Mouse (Mus musculus): ENCODE measurements around the gene Stat3. TPM values are rescaled to one million over a fixed set of nuclear protein-coding genes. Genes with fewer than 3 reads are reported as not detected.

Stat3 gene
- polyA plus RNA-seq (2012; rRNA removed) (56.1 and 66.2 TPM in 2 replicates), polyA plus RNA-seq (2014; fragmentation: Nextera tagmentation; extraction: Ambion mirVana) (63.0 and 65.9 TPM in 2 replicates)

- Histone ChIP-seq H3K9ac (ENCODE audit: low read depth, low read length, severe bottlenecking) (peak within 1 kb of the TSS; percentile 89), H3K4me2 (replicated peaks; ENCODE audit: low read depth, low read length, severe bottlenecking) (peak within 1 kb of the TSS; percentile 78), H3K9me3 (ENCODE audit: control insufficient read depth, low read length) (no peaks in the 10 kb centered on the region), H3K36me3 (ENCODE audit: control insufficient read depth, insufficient read depth, low read length) (no peaks in the 10 kb centered on the region), H3K27me3 (ENCODE audit: control insufficient read depth, insufficient read depth, low read length) (no peaks in the 10 kb centered on the region), H3K4me3 (replicated peaks; ENCODE audit: low read length) (peak within 1 kb of the TSS; percentile 95), H3K27ac (replicated peaks; ENCODE audit: low read depth, low read length) (peak within 1 kb of the TSS; percentile 79), H3K4me1 (ENCODE audit: control insufficient read depth, insufficient read depth, low read length) (peaks cover 16% of the 10 kb centered on the region)
- peak; percentile 98 for ATAC-seq (ENCODE audit: low FRiP score, low read depth)
- 1% methylated on average over 28 of the region's 29 CpGs for WGBS
- no peak for TF ChIP-seq POLR2A (IDR thresholded peaks at IDR 0.05; ENCODE audit: borderline replicate concordance, extremely low read depth, insufficient read depth, insufficient read length)
- peak; percentile 100 for DNase-seq (ENCODE audit: low spot score)
Measured at GRCm38 (mm10) chr11:100939512-100940151, at the start of gene Stat3. Gene Stat3, minus strand, starts transcription at chr11:100939540.

- ATAC-seq (ENCODE audit: low FRiP score, low read depth) (no peak), DNase-seq (ENCODE audit: low spot score) (no peak)
- no peaks in the 10 kb centered on the region for H3K9me3 ChIP-seq (ENCODE audit: control insufficient read depth, low read length)
- no peak overlapping the region for H3K4me3 ChIP-seq (replicated peaks; ENCODE audit: low read length)
- no peak overlapping the region for H3K4me2 ChIP-seq (replicated peaks; ENCODE audit: low read depth, low read length, severe bottlenecking)
- no peaks in the 10 kb centered on the region for H3K27me3 ChIP-seq (ENCODE audit: control insufficient read depth, insufficient read depth, low read length)
- no peak overlapping the region for H3K27ac ChIP-seq (replicated peaks; ENCODE audit: low read depth, low read length)
- H3K4me1 ChIP-seq (ENCODE audit: control insufficient read depth, insufficient read depth, low read length) = no peaks in the 10 kb centered on the region
- TF ChIP-seq POLR2A (IDR thresholded peaks at IDR 0.05; ENCODE audit: borderline replicate concordance, extremely low read depth, insufficient read depth, insufficient read length) = no peak
- H3K36me3 ChIP-seq (ENCODE audit: control insufficient read depth, insufficient read depth, low read length) = no peaks in the 10 kb centered on the region
- no peak overlapping the region for H3K9ac ChIP-seq (ENCODE audit: low read depth, low read length, severe bottlenecking)
- WGBS = 74% methylated on average over 3 of the region's 3 CpGs
Measured at GRCm38 (mm10) chr11:100988674-100989073, 49.3 kb upstream of the Stat3 start.

GRCm38 (mm10) chr11:100985607-100986006 is 46.3 kb upstream of the Stat3 start:
- no peaks in the 10 kb centered on the region for H3K4me1 ChIP-seq (ENCODE audit: control insufficient read depth, insufficient read depth, low read length)
- ATAC-seq (ENCODE audit: low FRiP score, low read depth) (no peak), DNase-seq (ENCODE audit: low spot score) (no peak)
- no peak overlapping the region for H3K4me2 ChIP-seq (replicated peaks; ENCODE audit: low read depth, low read length, severe bottlenecking)
- WGBS = 62% methylated on average over 3 of the region's 3 CpGs
- H3K4me3 ChIP-seq (replicated peaks; ENCODE audit: low read length) = no peak overlapping the region
- H3K9ac ChIP-seq (ENCODE audit: low read depth, low read length, severe bottlenecking) = no peak overlapping the region
- peaks cover 5% of the 10 kb centered on the region; the same call in 1 of the 2 replicates for H3K27me3 ChIP-seq (ENCODE audit: control insufficient read depth, insufficient read depth, low read length)
- H3K9me3 ChIP-seq (ENCODE audit: control insufficient read depth, low read length) = no peaks in the 10 kb centered on the region
- no peak overlapping the region for H3K27ac ChIP-seq (replicated peaks; ENCODE audit: low read depth, low read length)
- no peak for TF ChIP-seq POLR2A (IDR thresholded peaks at IDR 0.05; ENCODE audit: borderline replicate concordance, extremely low read depth, insufficient read depth, insufficient read length)
- no peaks in the 10 kb centered on the region for H3K36me3 ChIP-seq (ENCODE audit: control insufficient read depth, insufficient read depth, low read length)

GRCm38 (mm10) chr11:100983778-100984131 is 44.4 kb upstream of the Stat3 start:
- 73% methylated on average over 7 of the region's 7 CpGs for WGBS
- no peak overlapping the region for H3K9ac ChIP-seq (ENCODE audit: low read depth, low read length, severe bottlenecking)
- no peaks in the 10 kb centered on the region for H3K4me1 ChIP-seq (ENCODE audit: control insufficient read depth, insufficient read depth, low read length)
- no peak overlapping the region; the same call in 1 of the 2 replicates for H3K4me2 ChIP-seq (replicated peaks; ENCODE audit: low read depth, low read length, severe bottlenecking)
- no peaks in the 10 kb centered on the region for H3K36me3 ChIP-seq (ENCODE audit: control insufficient read depth, insufficient read depth, low read length)
- peaks cover 5% of the 10 kb centered on the region; the same call in 1 of the 2 replicates for H3K27me3 ChIP-seq (ENCODE audit: control insufficient read depth, insufficient read depth, low read length)
- H3K9me3 ChIP-seq (ENCODE audit: control insufficient read depth, low read length) = no peaks in the 10 kb centered on the region
- no peak for TF ChIP-seq POLR2A (IDR thresholded peaks at IDR 0.05; ENCODE audit: borderline replicate concordance, extremely low read depth, insufficient read depth, insufficient read length)
- ATAC-seq (ENCODE audit: low FRiP score, low read depth) = no peak
- no peak overlapping the region for H3K4me3 ChIP-seq (replicated peaks; ENCODE audit: low read length)
- no peak for DNase-seq (ENCODE audit: low spot score)
- H3K27ac ChIP-seq (replicated peaks; ENCODE audit: low read depth, low read length) = no peak overlapping the region

GRCm38 (mm10) chr11:100983125-100983777 is 43.9 kb upstream of the Stat3 start:
- peak; percentile 89 for DNase-seq (ENCODE audit: low spot score)
- H3K27me3 ChIP-seq (ENCODE audit: control insufficient read depth, insufficient read depth, low read length) = peaks cover 5% of the 10 kb centered on the region; the same call in 1 of the 2 replicates
- H3K9me3 ChIP-seq (ENCODE audit: control insufficient read depth, low read length) = no peaks in the 10 kb centered on the region

More at GRCm38 (mm10) chr11:100983125-100983777, 43.9 kb upstream of the Stat3 start:
- Histone ChIP-seq H3K4me3 (replicated peaks; ENCODE audit: low read length) (peak overlapping the region; percentile 33), H3K36me3 (ENCODE audit: control insufficient read depth, insufficient read depth, low read length) (no peaks in the 10 kb centered on the region), H3K4me1 (ENCODE audit: control insufficient read depth, insufficient read depth, low read length) (no peaks in the 10 kb centered on the region), H3K27ac (replicated peaks; ENCODE audit: low read depth, low read length) (no peak overlapping the region), H3K9ac (ENCODE audit: low read depth, low read length, severe bottlenecking) (peak overlapping the region; percentile 28; the same call in 1 of the 2 replicates), H3K4me2 (replicated peaks; ENCODE audit: low read depth, low read length, severe bottlenecking) (peak overlapping the region; percentile 54)
- ATAC-seq (ENCODE audit: low FRiP score, low read depth) = peak; percentile 71
- WGBS = 5% methylated on average over 20 of the region's 20 CpGs
- TF ChIP-seq POLR2A (IDR thresholded peaks at IDR 0.05; ENCODE audit: borderline replicate concordance, extremely low read depth, insufficient read depth, insufficient read length) = no peak
